Mouse (Mus musculus) testis, adult 2 months (tissue): ENCODE measurements around the gene Pccb. TPM values are rescaled to one million over a fixed set of nuclear protein-coding genes. Genes with fewer than 3 reads are reported as not detected.

Experiments
- H3K27ac ChIP-seq: fragments of 200-500 bp; 2 replicates; pipeline ENCODE4 v1.5.1; 2012; ENCODE audit warnings: low read depth, low read length; ENCODE audit not compliant: control insufficient read depth, insufficient read depth
- H3K27me3 ChIP-seq: fragments of 200-500 bp; 2 replicates; pipeline ENCODE4 v1.6.1; 2012; ENCODE audit warnings: mild to moderate bottlenecking, low read length, moderate library complexity; ENCODE audit not compliant: control insufficient read depth, insufficient read depth
- H3K36me3 ChIP-seq: fragments of 200-500 bp; 2 replicates; pipeline ENCODE4 v1.6.1; 2012; ENCODE audit warnings: mild to moderate bottlenecking, low read length; ENCODE audit not compliant: control insufficient read depth, insufficient read depth
- H3K4me1 ChIP-seq: fragments of 200-500 bp; 2 replicates; pipeline ENCODE4 v1.6.1; 2012; ENCODE audit warnings: low read length; ENCODE audit not compliant: control insufficient read depth, insufficient read depth
- H3K4me3 ChIP-seq: fragments of 200-500 bp; 2 replicates; pipeline ENCODE4 v1.5.1; 2012; ENCODE audit warnings: low read depth, mild to moderate bottlenecking, low read length, moderate library complexity, mixed read lengths; ENCODE audit not compliant: control insufficient read depth
- CTCF ChIP-seq: fragments of 200-500 bp; IDR thresholded peaks from 2 replicates; pipeline ENCODE4 v1.5.1; 2012; ENCODE audit warnings: low read depth, mild to moderate bottlenecking, inconsistent platforms, low read length, moderate library complexity; ENCODE audit not compliant: control insufficient read depth, insufficient read depth, insufficient replicate concordance
- POLR2A ChIP-seq: fragments of 200-500 bp; IDR thresholded peaks from 2 replicates; pipeline ENCODE4 v1.6.1; 2012; ENCODE audit warnings: low read depth, mild to moderate bottlenecking, inconsistent platforms, low read length, moderate library complexity; ENCODE audit not compliant: control insufficient read depth
- polyA plus RNA-seq: library from polyadenylated mRNA; depleted of rRNA; stranded (reverse); fragments of >200 nt; gene quantifications from 2 replicates; pipeline ENCODE4 v1.2.3, GENCODE M21; 2012

The Pccb gene
- polyA plus RNA-seq, 1 experiment, result 14.1 TPM

GRCm38 (mm10) chr9:100984381-100985310 is 50.1 kb downstream of the Pccb start:
- Histone ChIP-seq H3K27ac (no peak overlapping the region), H3K4me1 (peaks cover 6% of the 10 kb centered on the region), H3K27me3 (no peaks in the 10 kb centered on the region), H3K4me3 (peak overlapping the region; percentile 63), H3K36me3 (no peaks in the 10 kb centered on the region)
- TF ChIP-seq CTCF, result no peak
- TF ChIP-seq POLR2A, result no peak

- no peak overlapping the region for H3K4me3 ChIP-seq
- no peaks in the 10 kb centered on the region for H3K27me3 ChIP-seq
- H3K27ac ChIP-seq, result no peak overlapping the region
- peaks cover 6% of the 10 kb centered on the region for H3K4me1 ChIP-seq
- TF ChIP-seq CTCF (no peak), POLR2A (no peak)
- no peaks in the 10 kb centered on the region for H3K36me3 ChIP-seq
These were observed 51.9 kb downstream of the Pccb start for GRCm38 (mm10) chr9:100982786-100983185.

- TF ChIP-seq CTCF (no peak), POLR2A (no peak)
- no peak overlapping the region for H3K4me3 ChIP-seq
- H3K4me1 ChIP-seq, result peaks cover under 1% of the 10 kb centered on the region; the same call in 1 of the 2 replicates
These were observed 55.4 kb downstream of the Pccb start for GRCm38 (mm10) chr9:100979260-100979659.

GRCm38 (mm10) chr9:100978666-100979065 is 56.0 kb downstream of the Pccb start:
- H3K4me1 ChIP-seq, result no peaks in the 10 kb centered on the region
- H3K36me3 ChIP-seq, result no peaks in the 10 kb centered on the region
- no peak overlapping the region for H3K27ac ChIP-seq
- no peaks in the 10 kb centered on the region for H3K27me3 ChIP-seq
- H3K4me3 ChIP-seq, result no peak overlapping the region
- TF ChIP-seq POLR2A (no peak), CTCF (no peak)

More at GRCm38 (mm10) chr9:100979260-100979659, 55.4 kb downstream of the Pccb start:
- H3K36me3 ChIP-seq, result no peaks in the 10 kb centered on the region
- H3K27me3 ChIP-seq, result no peaks in the 10 kb centered on the region
- H3K27ac ChIP-seq, result no peak overlapping the region

GRCm38 (mm10) chr9:100969461-100969860 is 65.2 kb downstream of the Pccb start:
- H3K4me3 ChIP-seq, result no peak overlapping the region
- H3K36me3 ChIP-seq, result no peaks in the 10 kb centered on the region
- TF ChIP-seq CTCF (no peak), POLR2A (no peak)
- H3K27ac ChIP-seq, result no peak overlapping the region
- H3K4me1 ChIP-seq, result no peaks in the 10 kb centered on the region
- H3K27me3 ChIP-seq, result no peaks in the 10 kb centered on the region

GRCm38 (mm10) chr9:100964106-100964505 is 70.6 kb downstream of the Pccb start:
- Histone ChIP-seq H3K36me3 (no peaks in the 10 kb centered on the region), H3K27ac (no peak overlapping the region), H3K27me3 (no peaks in the 10 kb centered on the region), H3K4me3 (no peak overlapping the region), H3K4me1 (no peaks in the 10 kb centered on the region)
- TF ChIP-seq POLR2A (no peak), CTCF (no peak)

GRCm38 (mm10) chr9:100963428-100963912 is 71.2 kb downstream of the Pccb start:
- no peaks in the 10 kb centered on the region for H3K27me3 ChIP-seq
- no peaks in the 10 kb centered on the region for H3K4me1 ChIP-seq
- H3K4me3 ChIP-seq, result no peak overlapping the region
- no peak overlapping the region for H3K27ac ChIP-seq
- no peaks in the 10 kb centered on the region for H3K36me3 ChIP-seq
- no peak for TF ChIP-seq CTCF
- TF ChIP-seq POLR2A, result no peak
